Mouse (Mus musculus) testis, postnatal 14 days (tissue): ENCODE measurements around the gene Slc28a2.
"Not testable (repeated sequence)": the region's sequence is repeated elsewhere in the genome, so short reads cannot be mapped to it uniquely, and the experiment has no call there.

ENCODE experiments used
- DNase-seq: peaks from one replicate; pipeline ENCODE4 v3.0.0; 2021; ENCODE audit warnings: low spot score

The Slc28a2 gene

GRCm38 (mm10) chr2:122467351-122468013 is 41.2 kb downstream of the Slc28a2 start:
- peak; percentile 90 for DNase-seq

- DNase-seq: no peak
Observed at GRCm38 (mm10) chr2:122469221-122469620, 42.9 kb downstream of the Slc28a2 start.

GRCm38 (mm10) chr2:122476585-122476984 is 50.3 kb downstream of the Slc28a2 start:
- DNase-seq: no peak

- not testable (repeated sequence) for DNase-seq
Observed at GRCm38 (mm10) chr2:122483787-122484186, 57.5 kb downstream of the Slc28a2 start.

- no peak for DNase-seq
Observed at GRCm38 (mm10) chr2:122484641-122485040, 58.4 kb downstream of the Slc28a2 start, which contains the start of gene Gm14085. Gene Gm14085, plus strand, starts transcription at chr2:122484941.

GRCm38 (mm10) chr2:122485654-122486053 is 59.4 kb downstream of the Slc28a2 start:
- DNase-seq: not testable (repeated sequence)

GRCm38 (mm10) chr2:122486122-122486521 is 59.8 kb downstream of the Slc28a2 start:
- DNase-seq: not testable (repeated sequence)

- DNase-seq: no peak
Observed at GRCm38 (mm10) chr2:122486674-122487073, 60.4 kb downstream of the Slc28a2 start.
